Mouse (Mus musculus): ENCODE data around the gene Arhgef2. TPM values are rescaled to one million over a fixed set of nuclear protein-coding genes. Genes with fewer than 3 reads are reported as not detected.

Gene Arhgef2
- total RNA-seq, 2 experiments from 2014 or later, result 239 to 266 TPM

- H3K27ac ChIP-seq, result no peak overlapping the region
- no peak for TF ChIP-seq CTCF (IDR thresholded peaks at IDR 0.05)
- intact Hi-C loops (cut with DNase I), result no loop called here
Measured at GRCm38 (mm10) chr3:88615117-88615516, 9.4 kb downstream of the Arhgef2 start.

GRCm38 (mm10) chr3:88615902-88616391 is 10.2 kb downstream of the Arhgef2 start:
- intact Hi-C loops (cut with DNase I), result no loop called here

More at GRCm38 (mm10) chr3:88615117-88615516, 9.4 kb downstream of the Arhgef2 start:
- no peak for DNase-seq (ENCODE audit: extremely low spot score in 1 of 2, low spot score in 2 of 2)
- no peak overlapping the region for H3K4me3 ChIP-seq

GRCm38 (mm10) chr3:88616951-88617500 is 11.3 kb downstream of the Arhgef2 start:
- intact Hi-C loops (cut with DNase I), result no loop called here
- Histone ChIP-seq H3K4me3 (no peak overlapping the region), H3K27ac (no peak overlapping the region; the same call in 1 of the 2 replicates)
- no peak for DNase-seq (ENCODE audit: extremely low spot score in 1 of 2, low spot score in 2 of 2)
- TF ChIP-seq CTCF (IDR thresholded peaks at IDR 0.05), result no peak

More at GRCm38 (mm10) chr3:88615902-88616391, 10.2 kb downstream of the Arhgef2 start:
- H3K4me3 ChIP-seq, result peak overlapping the region; percentile 21
- TF ChIP-seq CTCF (IDR thresholded peaks at IDR 0.05), result no peak
- peak overlapping the region; percentile 20; the same call in 1 of the 2 replicates for H3K27ac ChIP-seq
- no peak for DNase-seq (ENCODE audit: extremely low spot score in 1 of 2, low spot score in 2 of 2)

- TF ChIP-seq CTCF (IDR thresholded peaks at IDR 0.05), result no peak
- intact Hi-C loops (cut with DNase I), result no loop called here
- DNase-seq (ENCODE audit: extremely low spot score in 1 of 2, low spot score in 2 of 2), result no peak
- H3K4me3 ChIP-seq, result no peak overlapping the region
- no peak overlapping the region for H3K27ac ChIP-seq
Measured at GRCm38 (mm10) chr3:88618074-88618871, 12.5 kb downstream of the Arhgef2 start.

GRCm38 (mm10) chr3:88619113-88620097 is 13.6 kb downstream of the Arhgef2 start:
- H3K27ac ChIP-seq, result peak overlapping the region; percentile 97; the same call in 1 of the 2 replicates
- no peak for DNase-seq (ENCODE audit: extremely low spot score in 1 of 2, low spot score in 2 of 2)
- TF ChIP-seq CTCF (IDR thresholded peaks at IDR 0.05), result no peak
- intact Hi-C loops (cut with DNase I), result no loop called here
- H3K4me3 ChIP-seq, result no peak overlapping the region

- TF ChIP-seq CTCF (IDR thresholded peaks at IDR 0.05), result no peak
- intact Hi-C loops (cut with DNase I), result no loop called here
- DNase-seq (ENCODE audit: extremely low spot score in 1 of 2, low spot score in 2 of 2), result no peak
Measured at GRCm38 (mm10) chr3:88620146-88620991, 14.6 kb downstream of the Arhgef2 start.

GRCm38 (mm10) chr3:88620992-88621536 is 15.3 kb downstream of the Arhgef2 start:
- Histone ChIP-seq H3K27ac (peak overlapping the region; percentile 97), H3K4me3 (peak overlapping the region; percentile 79)
- peak in 1 of 2 experiments; percentile 49 for DNase-seq (ENCODE audit: extremely low spot score in 1 of 2, low spot score in 2 of 2)
- intact Hi-C loops (cut with DNase I), result no loop called here
- TF ChIP-seq CTCF (IDR thresholded peaks at IDR 0.05), result no peak

More at GRCm38 (mm10) chr3:88620146-88620991, 14.6 kb downstream of the Arhgef2 start:
- Histone ChIP-seq H3K27ac (peak overlapping the region; percentile 97), H3K4me3 (peak overlapping the region; percentile 79)

GRCm38 (mm10) chr3:88621537-88622112 is 15.9 kb downstream of the Arhgef2 start:
- DNase-seq (ENCODE audit: extremely low spot score in 1 of 2, low spot score in 2 of 2), result no peak
- Histone ChIP-seq H3K27ac (peak overlapping the region; percentile 97), H3K4me3 (peak overlapping the region; percentile 79)
- intact Hi-C loops (cut with DNase I), result no loop called here
- TF ChIP-seq CTCF (IDR thresholded peaks at IDR 0.05), result no peak

GRCm38 (mm10) chr3:88622113-88622940 is 16.6 kb downstream of the Arhgef2 start:
- Histone ChIP-seq H3K4me3 (peak overlapping the region; percentile 79), H3K27ac (peak overlapping the region; percentile 97)
- intact Hi-C loops (cut with DNase I), result no loop called here
- no peak for DNase-seq (ENCODE audit: extremely low spot score in 1 of 2, low spot score in 2 of 2)
- no peak for TF ChIP-seq CTCF (IDR thresholded peaks at IDR 0.05)

Data from left cerebral cortex, adult 2 months (tissue).